Mouse (Mus musculus) gastrocnemius, postnatal 10 days (tissue): Measurements from ENCODE around the gene Trmt61a. TPM values are rescaled to one million over a fixed set of nuclear protein-coding genes. Genes with fewer than 3 reads are reported as not detected.

Experiments
- DNase-seq: peaks from one replicate; pipeline ENCODE4 v3.0.0; 2021; ENCODE audit warnings: mixed read lengths
- total RNA-seq, 2 experiments: library from RNA; stranded (reverse); gene quantifications; 2 replicates each; pipeline ENCODE4 v1.2.3; 2021

Gene Trmt61a
- total RNA-seq, 2 experiments from 2014 or later: 3.8 to 5.4 TPM

- no peak for DNase-seq
These were observed 5.3 kb upstream of the Trmt61a start for GRCm38 (mm10) chr12:111672581-111672980.

- DNase-seq: no peak
These were observed 2.9 kb upstream of the Trmt61a start for GRCm38 (mm10) chr12:111674850-111675486.

GRCm38 (mm10) chr12:111675797-111676580, 1.9 kb upstream of the Trmt61a start:
- DNase-seq: no peak

- no peak for DNase-seq
These were observed 484 bp upstream of the Trmt61a start for GRCm38 (mm10) chr12:111677421-111677820.

GRCm38 (mm10) chr12:111678670-111678933, 697 bp downstream of the Trmt61a start:
- DNase-seq: no peak

GRCm38 (mm10) chr12:111678997-111679396, 1.1 kb downstream of the Trmt61a start:
- DNase-seq: no peak

GRCm38 (mm10) chr12:111680661-111681060, 2.8 kb downstream of the Trmt61a start:
- no peak for DNase-seq

- no peak for DNase-seq
These were observed 3.4 kb downstream of the Trmt61a start for GRCm38 (mm10) chr12:111681305-111681704.

GRCm38 (mm10) chr12:111682003-111682402, 4.1 kb downstream of the Trmt61a start:
- no peak for DNase-seq

- DNase-seq: no peak
These were observed 4.9 kb downstream of the Trmt61a start for GRCm38 (mm10) chr12:111682806-111683205.

GRCm38 (mm10) chr12:111686390-111686789, 8.5 kb downstream of the Trmt61a start:
- no peak for DNase-seq

- peak; percentile 81 for DNase-seq
These were observed 9.6 kb downstream of the Trmt61a start for GRCm38 (mm10) chr12:111687350-111688068.

GRCm38 (mm10) chr12:111688069-111688428, 10.1 kb downstream of the Trmt61a start:
- DNase-seq: no peak

GRCm38 (mm10) chr12:111689426-111689825, 11.5 kb downstream of the Trmt61a start:
- no peak for DNase-seq

GRCm38 (mm10) chr12:111691346-111691872, 13.5 kb downstream of the Trmt61a start:
- no peak for DNase-seq

- DNase-seq: no peak
These were observed 15.0 kb downstream of the Trmt61a start for GRCm38 (mm10) chr12:111692899-111693298.

- no peak for DNase-seq
These were observed 15.7 kb downstream of the Trmt61a start for GRCm38 (mm10) chr12:111693341-111694270.

- no peak for DNase-seq
These were observed 16.4 kb downstream of the Trmt61a start for GRCm38 (mm10) chr12:111694271-111694781.

GRCm38 (mm10) chr12:111694880-111695804, 17.2 kb downstream of the Trmt61a start:
- no peak for DNase-seq

- peak; percentile 71 for DNase-seq
These were observed 18.3 kb downstream of the Trmt61a start for GRCm38 (mm10) chr12:111696239-111696638.

GRCm38 (mm10) chr12:111697708-111698107, 19.8 kb downstream of the Trmt61a start:
- no peak for DNase-seq
